Mouse (Mus musculus) thymus, adult 2 months (tissue): ENCODE data around the gene Arcn1.

ENCODE experiments used
- CTCF ChIP-seq: fragments of 200-500 bp; IDR thresholded peaks from 2 replicates; pipeline ENCODE4 v1.5.1; 2012; ENCODE audit warnings: mild to moderate bottlenecking, control low read depth, low read length, moderate library complexity, borderline replicate concordance; ENCODE audit not compliant: control insufficient read depth, poor library complexity, insufficient read depth; ENCODE audit errors: extremely low read depth
- POLR2A ChIP-seq: fragments of 200-500 bp; IDR thresholded peaks from 2 replicates; pipeline ENCODE4 v1.6.1; 2012; ENCODE audit warnings: mild to moderate bottlenecking, low read length, control low read depth, moderate library complexity; ENCODE audit not compliant: control insufficient read depth, poor library complexity, insufficient read depth; ENCODE audit errors: extremely low read depth

DNA sequence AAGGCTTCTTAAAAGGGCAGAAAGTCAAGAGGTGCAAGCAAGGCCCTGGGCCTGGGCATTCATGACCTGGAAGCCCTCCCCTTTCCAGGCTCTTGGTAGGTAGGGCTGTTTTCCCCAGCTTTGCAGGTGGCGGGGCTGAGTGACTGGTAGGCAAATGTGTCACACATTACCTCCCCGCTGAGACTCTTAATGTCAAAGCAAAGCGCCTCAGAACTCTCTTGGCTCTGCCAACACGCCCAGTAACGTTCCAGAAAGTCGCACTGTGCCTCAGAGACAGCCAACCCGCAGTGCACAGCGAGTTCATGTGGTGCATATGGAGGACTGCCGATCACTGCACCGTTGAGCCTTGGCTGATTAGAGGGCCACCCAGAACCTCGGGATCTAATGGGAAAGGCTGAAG, 74.6 kb downstream of the Arcn1 start:
- TF ChIP-seq CTCF (no peak), POLR2A (no peak)
